Mouse (Mus musculus) left cerebral cortex, postnatal 36 days (tissue): Measurements from ENCODE around the gene Galnt12. TPM values are rescaled to one million over a fixed set of nuclear protein-coding genes. Genes with fewer than 3 reads are reported as not detected.
A peak's percentile ranks its signal among the peaks of the same experiment; 100 is the strongest.
"Not testable (repeated sequence)": the region's sequence is repeated elsewhere in the genome, so short reads cannot be mapped to it uniquely, and the experiment has no call there.

Experiments
- DNase-seq, 2 experiments: peaks; one replicate each; pipeline ENCODE4 v3.0.0; 2021 to 2022; ENCODE audit warnings: low spot score in 2 of 2, mixed read lengths in 1 of 2
- intact Hi-C: fragments of 180-260 bp; cut with DNase I; formaldehyde crosslinking; loops from one replicate; pipeline ENCODE4 v1.15.1; 2025
- total RNA-seq, 2 experiments: library from RNA; stranded (reverse); gene quantifications; 2 replicates each; pipeline ENCODE4 v1.2.3; 2021

Galnt12 gene
- 1 to 10 TPM in 1 of 2 experiments, under 1 TPM in 1; 0.72 to 1.1 TPM for total RNA-seq

- intact Hi-C loops = no loop called here
Measured at GRCm38 (mm10) chr4:47091493-47092386, at the start of gene Galnt12. Galnt12 (plus strand) TSS chr4:47091909.

GRCm38 (mm10) chr4:47043866-47044265, 47.8 kb upstream of the Galnt12 start:
- DNase-seq = no peak
- intact Hi-C loops = no loop called here

More at GRCm38 (mm10) chr4:47091493-47092386, at the start of gene Galnt12:
- peak in 1 of 2 experiments; percentile 28 for DNase-seq

GRCm38 (mm10) chr4:47046974-47047373, 44.7 kb upstream of the Galnt12 start:
- DNase-seq = no peak

GRCm38 (mm10) chr4:47047765-47048164, 43.9 kb upstream of the Galnt12 start:
- intact Hi-C loops = no loop called here
- no peak for DNase-seq

More at GRCm38 (mm10) chr4:47046974-47047373, 44.7 kb upstream of the Galnt12 start:
- intact Hi-C loops = no loop called here

- intact Hi-C loops = no loop called here
Measured at GRCm38 (mm10) chr4:47049216-47049615, 42.5 kb upstream of the Galnt12 start.

GRCm38 (mm10) chr4:47050167-47050566, 41.5 kb upstream of the Galnt12 start:
- peak; percentile 86 to 90 for DNase-seq
- intact Hi-C loops = loop anchor here (5.0 to 10.0 kb wide), 2 partner anchors 438 to 845 kb away; no protein-coding TSS in a partner anchor

More at GRCm38 (mm10) chr4:47049216-47049615, 42.5 kb upstream of the Galnt12 start:
- DNase-seq = no peak

- intact Hi-C loops = loop anchor here (5.0 to 10.0 kb wide), 2 partner anchors 439 to 846 kb away; no protein-coding TSS in a partner anchor
Measured at GRCm38 (mm10) chr4:47050642-47051381, 40.9 kb upstream of the Galnt12 start.

GRCm38 (mm10) chr4:47051905-47052304, 39.8 kb upstream of the Galnt12 start:
- DNase-seq = no peak
- intact Hi-C loops = loop anchor here (5.0 to 10.0 kb wide), 2 partner anchors 440 to 847 kb away; no protein-coding TSS in a partner anchor

More at GRCm38 (mm10) chr4:47050642-47051381, 40.9 kb upstream of the Galnt12 start:
- DNase-seq = no peak

- intact Hi-C loops = loop anchor here (10.0 kb wide), 1 partner anchor 850 kb away; no protein-coding TSS in a partner anchor
- DNase-seq = not testable (repeated sequence)
Measured at GRCm38 (mm10) chr4:47055170-47055569, 36.5 kb upstream of the Galnt12 start.

GRCm38 (mm10) chr4:47055570-47056080, 36.1 kb upstream of the Galnt12 start:
- intact Hi-C loops = loop anchor here (10.0 kb wide), 1 partner anchor 851 kb away; no protein-coding TSS in a partner anchor
- no peak for DNase-seq

GRCm38 (mm10) chr4:47056791-47057509, 34.8 kb upstream of the Galnt12 start, which contains the start of gene Anks6:
Anks6 (minus strand) TSS chr4:47057427.
- intact Hi-C loops = loop anchor here (10.0 kb wide), 1 partner anchor 852 kb away; no protein-coding TSS in a partner anchor
- DNase-seq = peak; percentile 79 to 81

GRCm38 (mm10) chr4:47057510-47058325, 34.0 kb upstream of the Galnt12 start:
- no peak for DNase-seq
- intact Hi-C loops = loop anchor here (10.0 kb wide), 1 partner anchor 853 kb away; no protein-coding TSS in a partner anchor

GRCm38 (mm10) chr4:47060900-47061299, 30.8 kb upstream of the Galnt12 start:
- no peak for DNase-seq

GRCm38 (mm10) chr4:47075054-47075453, 16.7 kb upstream of the Galnt12 start:
- DNase-seq = no peak
- intact Hi-C loops = no loop called here

More at GRCm38 (mm10) chr4:47060900-47061299, 30.8 kb upstream of the Galnt12 start:
- intact Hi-C loops = no loop called here

- no peak for DNase-seq
- intact Hi-C loops = no loop called here
Measured at GRCm38 (mm10) chr4:47079997-47080646, 11.6 kb upstream of the Galnt12 start.

GRCm38 (mm10) chr4:47080647-47081010, 11.1 kb upstream of the Galnt12 start:
- intact Hi-C loops = no loop called here
- no peak for DNase-seq

GRCm38 (mm10) chr4:47083824-47084223, 7.9 kb upstream of the Galnt12 start:
- intact Hi-C loops = no loop called here
- no peak for DNase-seq
